Mouse (Mus musculus) mature B cell (primary cell): ENCODE data around the gene Pex11g.

ENCODE experiments used
- in situ Hi-C: fragments of 300-500 bp; cut with MboI; formaldehyde crosslinking; loops from 2 replicates; pipeline ENCODE4 v1.14.3; 2019

The Pex11g gene

GRCm38 (mm10) chr8:3481605-3482004, 14.1 kb upstream of the Pex11g start:
- in situ Hi-C loops: no loop called here

GRCm38 (mm10) chr8:3480221-3480785, 12.8 kb upstream of the Pex11g start:
- in situ Hi-C loops: no loop called here

GRCm38 (mm10) chr8:3475715-3476429, 8.4 kb upstream of the Pex11g start:
- in situ Hi-C loops: no loop called here

- in situ Hi-C loops: no loop called here
Measured at GRCm38 (mm10) chr8:3470562-3470961, 3.1 kb upstream of the Pex11g start, which contains the start of gene Tex45. TSS of gene Tex45 (plus strand) at chr8:3470862.

- in situ Hi-C loops: no loop called here
Measured at GRCm38 (mm10) chr8:3468838-3469237, 1.4 kb upstream of the Pex11g start.

- in situ Hi-C loops: no loop called here
Measured at GRCm38 (mm10) chr8:3467886-3468545, 536 bp upstream of the Pex11g start.

- in situ Hi-C loops: no loop called here
Measured at GRCm38 (mm10) chr8:3464309-3464708, 3.2 kb downstream of the Pex11g start.

- in situ Hi-C loops: no loop called here
Measured at GRCm38 (mm10) chr8:3463248-3463647, 4.2 kb downstream of the Pex11g start.

- in situ Hi-C loops: no loop called here
Measured at GRCm38 (mm10) chr8:3451992-3452391, 15.5 kb downstream of the Pex11g start.

- in situ Hi-C loops: no loop called here
Measured at GRCm38 (mm10) chr8:3450670-3451069, 16.8 kb downstream of the Pex11g start.

GRCm38 (mm10) chr8:3449226-3449625, 18.3 kb downstream of the Pex11g start:
- in situ Hi-C loops: no loop called here

- in situ Hi-C loops: no loop called here
Measured at GRCm38 (mm10) chr8:3439510-3439909, 28.0 kb downstream of the Pex11g start.

- in situ Hi-C loops: no loop called here
Measured at GRCm38 (mm10) chr8:3436492-3436891, 31.0 kb downstream of the Pex11g start.

- in situ Hi-C loops: no loop called here
Measured at GRCm38 (mm10) chr8:3431113-3431512, 36.4 kb downstream of the Pex11g start.

- in situ Hi-C loops: no loop called here
Measured at GRCm38 (mm10) chr8:3429966-3430365, 37.5 kb downstream of the Pex11g start.

- in situ Hi-C loops: no loop called here
Measured at GRCm38 (mm10) chr8:3428426-3428825, 39.1 kb downstream of the Pex11g start.

GRCm38 (mm10) chr8:3426211-3426610, 41.3 kb downstream of the Pex11g start:
- in situ Hi-C loops: no loop called here

GRCm38 (mm10) chr8:3425217-3425616, 42.3 kb downstream of the Pex11g start:
- in situ Hi-C loops: no loop called here

GRCm38 (mm10) chr8:3421507-3421906, 46.0 kb downstream of the Pex11g start:
- in situ Hi-C loops: no loop called here

- in situ Hi-C loops: no loop called here
Measured at GRCm38 (mm10) chr8:3420105-3420706, 47.3 kb downstream of the Pex11g start.

- in situ Hi-C loops: no loop called here
Measured at GRCm38 (mm10) chr8:3418101-3418500, 49.4 kb downstream of the Pex11g start.

- in situ Hi-C loops: no loop called here
Measured at GRCm38 (mm10) chr8:3417455-3417854, 50.0 kb downstream of the Pex11g start.

GRCm38 (mm10) chr8:3416846-3417245, 50.6 kb downstream of the Pex11g start:
- in situ Hi-C loops: no loop called here
